In the genomic region with DNA sequence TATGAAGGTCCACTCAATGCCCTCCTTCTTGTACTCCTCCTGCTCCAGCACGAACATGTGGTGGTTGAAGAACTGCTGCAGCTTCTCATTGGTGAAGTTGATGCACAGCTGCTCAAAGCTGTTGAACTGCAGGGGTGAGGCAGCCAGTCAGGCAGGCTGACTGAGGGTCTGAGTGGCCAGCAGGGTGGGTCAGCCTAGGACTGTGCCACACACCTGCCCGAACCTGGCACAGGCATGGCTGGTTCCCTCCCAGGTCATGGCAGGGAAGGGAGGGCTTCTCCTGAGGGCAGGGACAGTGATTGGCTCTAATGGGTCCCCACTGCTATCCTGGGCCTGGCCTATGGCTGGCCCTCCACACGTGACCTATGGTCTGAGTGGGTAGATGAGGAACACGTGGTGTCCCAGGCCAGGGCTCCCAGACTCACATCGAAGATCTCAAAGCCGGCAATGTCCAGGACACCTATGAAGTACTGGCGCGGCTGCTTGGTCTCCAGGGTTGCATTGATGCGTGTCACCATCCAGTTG, we compare ENCODE assay signal across 15 mouse cellular contexts. TPM values are rescaled to one million over a fixed set of nuclear protein-coding genes. Genes with fewer than 3 reads are reported as not detected.
A peak's percentile ranks its signal among the peaks of the same experiment; 100 is the strongest.
DNase-seq lines count a peak whose midpoint lies in the region; ATAC-seq lines count a peak whose summit lies in the region.
"Not testable (repeated sequence)": the region's sequence is repeated elsewhere in the genome, so short reads cannot be mapped to it uniquely, and the experiment has no call there.
"Had no signal": no experiment of that assay in that cellular context is flagged by ENCODE, and none has a peak within 500 bp of the region (broad histone marks: within the 10 kb centered on the region; RNA-seq: fewer than 3 reads in every experiment).

No protein-coding gene starts in this region.

- WGBS in heart, embryonic 10.5 days = 77% methylated on average over 9 of the region's 9 CpGs
- WGBS in heart, embryonic 12.5 days = 59% methylated on average over 9 of the region's 9 CpGs
- WGBS in heart, embryonic 14.5 days = 45% methylated on average over 9 of the region's 9 CpGs
- 53% methylated on average over 9 of the region's 9 CpGs for WGBS in heart, embryonic 16.5 days
- 88% methylated on average over 9 of the region's 9 CpGs for WGBS in hindbrain, embryonic 15.5 days
- 92% methylated on average over 9 of the region's 9 CpGs for WGBS in kidney, embryonic 14.5 days

- not testable (repeated sequence) for H3K27me3 ChIP-seq in heart, embryonic 10.5 days (ENCODE audit: insufficient read depth, poor library complexity, severe bottlenecking); heart, embryonic 14.5 days (ENCODE audit: control insufficient read depth, insufficient read depth, low read length); heart, embryonic 16.5 days (ENCODE audit: control insufficient read depth, insufficient read depth, low read length); hindbrain, embryonic 15.5 days; kidney, embryonic 14.5 days (ENCODE audit: control insufficient read depth, insufficient read depth, low read length)
- H3K27me3 ChIP-seq in heart, embryonic 12.5 days (replicated peaks) = peaks cover 12% of the 10 kb centered on the region; the same call in 1 of the 2 replicates

- peak; percentile 22; the same call in 1 of the 2 replicates for ATAC-seq in heart, embryonic 12.5 days (ENCODE audit: insufficient number of reproducible peaks, low FRiP score)
- ATAC-seq in heart, embryonic 14.5 days (ENCODE audit: insufficient number of reproducible peaks, insufficient read depth, low FRiP score, low read depth) = peak; percentile 55
- peak; percentile 50 for ATAC-seq in heart, embryonic 16.5 days (replicated peaks; ENCODE audit: extremely low read depth, insufficient read depth, low FRiP score)
- 0 out of 2 replicates have a peak, but pooled peaks have one; percentile 27 for ATAC-seq in hindbrain, embryonic 15.5 days (ENCODE audit: low FRiP score, low read depth)
- ATAC-seq in kidney, embryonic 14.5 days (ENCODE audit: low FRiP score, low TSS enrichment) = 0 out of 2 replicates have a peak, but pooled peaks have one; percentile 43

- H3K4me3 ChIP-seq in heart, embryonic 10.5 days = peak overlapping the region; percentile 56
- peak overlapping the region; percentile 63 for H3K4me3 ChIP-seq in heart, embryonic 12.5 days
- peak overlapping the region; percentile 62 to 66 for H3K4me3 ChIP-seq in heart, embryonic 14.5 days (ENCODE audit: control insufficient read depth in 1 of 2, insufficient read depth in 1 of 2, low read depth in 1 of 2, low read length in 2 of 2)
- H3K4me3 ChIP-seq in heart, embryonic 16.5 days (ENCODE audit: low read length) = peak overlapping the region; percentile 63
- not testable (repeated sequence) for H3K4me3 ChIP-seq in hindbrain, embryonic 15.5 days; kidney, embryonic 14.5 days (ENCODE audit: low read length)

- peak overlapping the region; percentile 94 for H3K27ac ChIP-seq in heart, embryonic 10.5 days
- H3K27ac ChIP-seq in heart, embryonic 12.5 days (ENCODE audit: poor library complexity, severe bottlenecking) = peak overlapping the region; percentile 99
- H3K27ac ChIP-seq in heart, embryonic 14.5 days (replicated peaks in 1 of 2; ENCODE audit: control insufficient read depth in 1 of 2, insufficient read depth in 1 of 2, low read depth in 2 of 2, low read length in 2 of 2) = peak overlapping the region; percentile 99 to 100
- peak overlapping the region; percentile 98 for H3K27ac ChIP-seq in heart, embryonic 16.5 days (ENCODE audit: low read length)
- not testable (repeated sequence) for H3K27ac ChIP-seq in hindbrain, embryonic 15.5 days (replicated peaks); kidney, embryonic 14.5 days (ENCODE audit: low read depth, low read length)

- peak overlapping the region; percentile 69 for H3K4me2 ChIP-seq in heart, embryonic 12.5 days
- H3K4me2 ChIP-seq in heart, embryonic 14.5 days (ENCODE audit: low read length) = peak overlapping the region; percentile 73
- peak overlapping the region; percentile 69 for H3K4me2 ChIP-seq in heart, embryonic 16.5 days (ENCODE audit: low read depth, low read length)
- H3K4me2 ChIP-seq in hindbrain, embryonic 15.5 days; kidney, embryonic 14.5 days (replicated peaks; ENCODE audit: low read depth, low read length): not testable (repeated sequence)

- peak overlapping the region; percentile 95 for H3K9ac ChIP-seq in heart, embryonic 12.5 days
- peak overlapping the region; percentile 100 for H3K9ac ChIP-seq in heart, embryonic 14.5 days (ENCODE audit: low read length)
- peak overlapping the region; percentile 93 for H3K9ac ChIP-seq in heart, embryonic 16.5 days (ENCODE audit: low read length)
- H3K9ac ChIP-seq in hindbrain, embryonic 15.5 days; kidney, embryonic 14.5 days (ENCODE audit: low read depth, low read length): not testable (repeated sequence)

- H3K36me3 ChIP-seq in heart, embryonic 10.5 days = peaks cover 91% of the 10 kb centered on the region
- H3K36me3 ChIP-seq in heart, embryonic 12.5 days = peaks cover 88% of the 10 kb centered on the region
- H3K36me3 ChIP-seq in heart, embryonic 14.5 days (ENCODE audit: control insufficient read depth, insufficient read depth, low read length) = peaks cover 98% of the 10 kb centered on the region
- peaks cover 13% of the 10 kb centered on the region; the same call in 1 of the 2 replicates for H3K36me3 ChIP-seq in heart, embryonic 16.5 days (ENCODE audit: control insufficient read depth, insufficient read depth)
- not testable (repeated sequence) for H3K36me3 ChIP-seq in hindbrain, embryonic 15.5 days; kidney, embryonic 14.5 days (ENCODE audit: control insufficient read depth, insufficient read depth, low read length)

- peak; percentile 92 for DNase-seq in heart, adult 11 months
- not testable (repeated sequence) for DNase-seq in heart, embryonic 10.5 days (ENCODE audit: low spot score)

- H3K9me3 ChIP-seq in heart, embryonic 10.5 days; heart, embryonic 12.5 days (replicated peaks); heart, embryonic 14.5 days (ENCODE audit: control insufficient read depth, low read length); heart, embryonic 16.5 days (replicated peaks; ENCODE audit: control insufficient read depth, low read length); hindbrain, embryonic 15.5 days; kidney, embryonic 14.5 days (ENCODE audit: control insufficient read depth, low read length): not testable (repeated sequence)

- H3K4me1 ChIP-seq in heart, embryonic 10.5 days = 0 out of 2 replicates have a peak, but pooled peaks cover 18% of the 10 kb centered on the region
- not testable (repeated sequence) for H3K4me1 ChIP-seq in heart, embryonic 12.5 days (replicated peaks); heart, embryonic 14.5 days (ENCODE audit: control insufficient read depth in 2 of 2, insufficient read depth in 2 of 2, low read length in 2 of 2); heart, embryonic 16.5 days (ENCODE audit: control insufficient read depth, insufficient read depth, low read length); hindbrain, embryonic 15.5 days (replicated peaks); kidney, embryonic 14.5 days (ENCODE audit: control insufficient read depth, insufficient read depth, low read length)

RNA-seq across cellular contexts. Expression of a gene that starts 6.0 kb away (rescaled TPM):
- 2,022 and 5,104 TPM in 2 replicates for polyA plus RNA-seq in heart, embryonic 10.5 days (2016; fragmentation: Nextera tagmentation; extraction: Ambion mirVana)
- polyA plus RNA-seq in heart, embryonic 12.5 days (2016; fragmentation: Nextera tagmentation; extraction: Ambion mirVana) = 5,583 and 5,934 TPM in 2 replicates
- 5,319 and 5,796 TPM in 2 replicates for polyA plus RNA-seq in heart, embryonic 14.5 days (2014; fragmentation: Nextera tagmentation; extraction: Ambion mirVana)
- polyA plus RNA-seq in heart, embryonic 16.5 days (2015; fragmentation: Nextera tagmentation; extraction: Ambion mirVana) = 6,075 and 6,619 TPM in 2 replicates
- polyA plus RNA-seq in hindbrain, embryonic 15.5 days (2015; fragmentation: Nextera tagmentation; extraction: Ambion mirVana) = 6.4 and 9.0 TPM in 2 replicates
- polyA plus RNA-seq in kidney, embryonic 14.5 days (2014; fragmentation: Nextera tagmentation; extraction: Ambion mirVana) = 0.11 and 2.0 TPM in 2 replicates
- polyA plus RNA-seq: adrenal gland, adult 2 months had no signal

RNA-seq across cellular contexts. Expression of a gene that starts 11.7 kb away (rescaled TPM):
- polyA plus RNA-seq in heart, embryonic 10.5 days (2016; fragmentation: Nextera tagmentation; extraction: Ambion mirVana) = not detected in 2 replicates
- not detected in 2 replicates for polyA plus RNA-seq in heart, embryonic 12.5 days (2016; fragmentation: Nextera tagmentation; extraction: Ambion mirVana)
- not detected in 2 replicates for polyA plus RNA-seq in heart, embryonic 14.5 days (2014; fragmentation: Nextera tagmentation; extraction: Ambion mirVana)
- polyA plus RNA-seq in heart, embryonic 16.5 days (2015; fragmentation: Nextera tagmentation; extraction: Ambion mirVana) = not detected in 2 replicates
- not detected in 2 replicates for polyA plus RNA-seq in hindbrain, embryonic 15.5 days (2015; fragmentation: Nextera tagmentation; extraction: Ambion mirVana)
- not detected in 2 replicates for polyA plus RNA-seq in kidney, embryonic 14.5 days (2014; fragmentation: Nextera tagmentation; extraction: Ambion mirVana)
- polyA plus RNA-seq: adrenal gland, adult 2 months; brain, embryonic 14.5 days; C2C12; embryonic facial prominence, embryonic 11.5 days; embryonic facial prominence, embryonic 14.5 days; forebrain, embryonic 11.5 days; forebrain, embryonic 13.5 days; forebrain, embryonic 15.5 days had no signal

RNA-seq across cellular contexts. Expression of a gene that starts 21.7 kb away (rescaled TPM):
- 2,034 and 3,157 TPM in 2 replicates for polyA plus RNA-seq in heart, embryonic 10.5 days (2016; fragmentation: Nextera tagmentation; extraction: Ambion mirVana)
- 2,737 and 2,858 TPM in 2 replicates for polyA plus RNA-seq in heart, embryonic 12.5 days (2016; fragmentation: Nextera tagmentation; extraction: Ambion mirVana)
- polyA plus RNA-seq in heart, embryonic 14.5 days (2014; fragmentation: Nextera tagmentation; extraction: Ambion mirVana) = 2,542 and 2,728 TPM in 2 replicates
- polyA plus RNA-seq in heart, embryonic 16.5 days (2015; fragmentation: Nextera tagmentation; extraction: Ambion mirVana) = 2,302 and 2,585 TPM in 2 replicates
- 0.93 and 0.94 TPM in 2 replicates for polyA plus RNA-seq in hindbrain, embryonic 15.5 days (2015; fragmentation: Nextera tagmentation; extraction: Ambion mirVana)
- 0.30 and 0.54 TPM in 2 replicates for polyA plus RNA-seq in kidney, embryonic 14.5 days (2014; fragmentation: Nextera tagmentation; extraction: Ambion mirVana)
- polyA plus RNA-seq: adrenal gland, adult 2 months; forebrain, embryonic 11.5 days had no signal

RNA-seq across cellular contexts. Expression of a gene that starts 26.8 kb away (rescaled TPM):
- polyA plus RNA-seq in heart, embryonic 10.5 days (2016; fragmentation: Nextera tagmentation; extraction: Ambion mirVana) = 73.7 and 88.8 TPM in 2 replicates
- polyA plus RNA-seq in heart, embryonic 12.5 days (2016; fragmentation: Nextera tagmentation; extraction: Ambion mirVana) = 55.7 and 60.8 TPM in 2 replicates
- polyA plus RNA-seq in heart, embryonic 14.5 days (2014; fragmentation: Nextera tagmentation; extraction: Ambion mirVana) = 53.8 and 54.9 TPM in 2 replicates
- polyA plus RNA-seq in heart, embryonic 16.5 days (2015; fragmentation: Nextera tagmentation; extraction: Ambion mirVana) = 63.3 and 68.1 TPM in 2 replicates
- polyA plus RNA-seq in hindbrain, embryonic 15.5 days (2015; fragmentation: Nextera tagmentation; extraction: Ambion mirVana) = 47.3 and 50.1 TPM in 2 replicates
- 80.8 and 109 TPM in 2 replicates for polyA plus RNA-seq in kidney, embryonic 14.5 days (2014; fragmentation: Nextera tagmentation; extraction: Ambion mirVana)

RNA-seq across cellular contexts. Expression of a gene that starts 52.4 kb away (rescaled TPM):
- polyA plus RNA-seq in heart, embryonic 10.5 days (2016; fragmentation: Nextera tagmentation; extraction: Ambion mirVana) = 0.97 and 1.5 TPM in 2 replicates
- polyA plus RNA-seq in heart, embryonic 12.5 days (2016; fragmentation: Nextera tagmentation; extraction: Ambion mirVana) = 0.57 and 0.89 TPM in 2 replicates
- 0.58 and 0.72 TPM in 2 replicates for polyA plus RNA-seq in heart, embryonic 14.5 days (2014; fragmentation: Nextera tagmentation; extraction: Ambion mirVana)
- polyA plus RNA-seq in heart, embryonic 16.5 days (2015; fragmentation: Nextera tagmentation; extraction: Ambion mirVana) = 0.86 and 1.3 TPM in 2 replicates
- polyA plus RNA-seq in hindbrain, embryonic 15.5 days (2015; fragmentation: Nextera tagmentation; extraction: Ambion mirVana) = 12.8 and 14.7 TPM in 2 replicates
- polyA plus RNA-seq in kidney, embryonic 14.5 days (2014; fragmentation: Nextera tagmentation; extraction: Ambion mirVana) = 0.89 and 3.3 TPM in 2 replicates
- polyA plus RNA-seq: C2C12 had no signal

Comparison
In these comparisons a context has a peak if more than half of its experiments do, and no peak if none do; other contexts are left out.
1. RNA of a gene that starts 6.0 kb away (polyA plus RNA-seq): 6,075 to 6,619 TPM in heart, embryonic 16.5 days, 5,583 to 5,934 TPM in heart, embryonic 12.5 days, 5,319 to 5,796 TPM in heart, embryonic 14.5 days and 2,022 to 5,104 TPM in heart, embryonic 10.5 days; 6.4 to 9.0 TPM in hindbrain, embryonic 15.5 days and 0.11 to 2.0 TPM in kidney, embryonic 14.5 days; every median in the first group is over 100 times any median in the second.
2. RNA of a gene that starts 21.7 kb away (polyA plus RNA-seq): 2,737 to 2,858 TPM in heart, embryonic 12.5 days, 2,542 to 2,728 TPM in heart, embryonic 14.5 days, 2,302 to 2,585 TPM in heart, embryonic 16.5 days and 2,034 to 3,157 TPM in heart, embryonic 10.5 days; 0.93 to 0.94 TPM in hindbrain, embryonic 15.5 days and 0.30 to 0.54 TPM in kidney, embryonic 14.5 days; every median in the first group is over 1,000 times any median in the second.
3. Peak in every context shown above with its lines, with median percentiles within 50 percentile points of each other: ATAC-seq.